Mouse (Mus musculus): Measurements from ENCODE around the gene Tufm. TPM values are rescaled to one million over a fixed set of nuclear protein-coding genes. Genes with fewer than 3 reads are reported as not detected.
A peak's percentile ranks its signal among the peaks of the same experiment; 100 is the strongest.

The Tufm gene
- 161 and 178 TPM in 2 replicates for polyA plus RNA-seq (2016; fragmentation: Nextera tagmentation; extraction: Ambion mirVana)

DNA sequence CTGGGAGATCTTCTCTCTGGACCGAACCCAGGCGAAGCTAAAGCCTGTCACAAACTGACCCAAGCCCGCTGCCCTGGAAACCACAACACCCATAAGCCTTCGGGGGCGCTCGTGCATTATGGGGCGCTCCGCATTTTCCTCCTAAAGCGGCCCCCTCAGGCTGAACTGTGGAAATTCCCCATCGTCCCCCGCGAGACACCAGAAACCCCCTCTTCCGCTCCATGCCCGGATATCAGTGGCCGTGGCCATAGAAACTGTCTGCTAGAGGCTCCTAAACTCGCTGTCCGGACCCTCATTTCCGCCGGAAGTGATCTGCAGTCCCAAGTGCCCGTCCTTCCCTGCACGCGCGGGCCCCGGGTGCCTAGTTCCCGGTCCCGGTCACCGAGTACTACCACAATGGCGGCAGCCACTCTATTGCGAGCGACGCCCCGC, at the start of gene Tufm:
Gene Tufm, plus strand, starts transcription at position 310 of the 432 bp plus-strand sequence.
- peak within 1 kb of the TSS; percentile 79 for H3K4me3 ChIP-seq
- H3K27me3 ChIP-seq (ENCODE audit: low read depth, poor library complexity, severe bottlenecking) = no peaks in the 10 kb centered on the region
- H3K9me3 ChIP-seq (replicated peaks) = no peaks in the 10 kb centered on the region
- under 1% methylated on average over 32 of the region's 32 CpGs for WGBS
- DNase-seq (ENCODE audit: low spot score) = peak; percentile 99
- peaks cover 24% of the 10 kb centered on the region for H3K4me1 ChIP-seq
- peaks cover 37% of the 10 kb centered on the region for H3K36me3 ChIP-seq
- peak within 1 kb of the TSS; percentile 85 for H3K27ac ChIP-seq (replicated peaks)

DNA sequence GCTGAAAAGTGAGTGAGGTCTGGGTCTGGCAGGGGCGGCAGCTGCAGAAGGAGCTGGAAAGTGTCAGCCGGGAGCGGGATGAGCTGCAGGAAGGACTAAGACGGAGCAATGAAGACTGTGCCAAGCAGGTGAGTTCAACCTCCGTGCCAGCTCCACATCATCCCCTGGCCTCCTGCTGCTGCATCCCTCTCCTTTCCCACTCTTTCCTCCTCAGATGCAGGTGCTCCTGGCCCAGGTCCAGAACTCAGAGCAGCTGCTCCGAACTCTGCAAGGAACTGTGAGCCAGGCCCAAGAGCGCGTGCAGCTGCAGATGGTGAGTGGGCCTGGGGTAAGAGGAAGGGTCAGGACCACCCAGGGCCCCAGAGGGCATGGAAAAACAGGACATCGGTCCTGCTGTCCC, 47.0 kb upstream of the Tufm start:
- Histone ChIP-seq H3K4me1 (no peaks in the 10 kb centered on the region), H3K27me3 (ENCODE audit: low read depth, poor library complexity, severe bottlenecking) (no peaks in the 10 kb centered on the region), H3K4me3 (no peak overlapping the region), H3K9me3 (replicated peaks) (no peaks in the 10 kb centered on the region), H3K27ac (replicated peaks) (no peak overlapping the region), H3K36me3 (peaks cover 40% of the 10 kb centered on the region)
- WGBS = 85% methylated on average over 9 of the region's 9 CpGs
- DNase-seq (ENCODE audit: low spot score) = no peak

GRCm38 (mm10) chr7:126443997-126444396, 43.2 kb upstream of the Tufm start:
- no peak overlapping the region for H3K27ac ChIP-seq (replicated peaks)
- no peak for DNase-seq (ENCODE audit: low spot score)
- no peak overlapping the region for H3K4me3 ChIP-seq
- WGBS = 93% methylated on average over 10 of the region's 10 CpGs
- H3K36me3 ChIP-seq = peaks cover 49% of the 10 kb centered on the region
- no peaks in the 10 kb centered on the region for H3K9me3 ChIP-seq (replicated peaks)
- no peaks in the 10 kb centered on the region for H3K4me1 ChIP-seq
- no peaks in the 10 kb centered on the region for H3K27me3 ChIP-seq (ENCODE audit: low read depth, poor library complexity, severe bottlenecking)

GRCm38 (mm10) chr7:126444536-126444935, 42.6 kb upstream of the Tufm start:
- DNase-seq (ENCODE audit: low spot score) = no peak
- no peak overlapping the region for H3K27ac ChIP-seq (replicated peaks)
- H3K27me3 ChIP-seq (ENCODE audit: low read depth, poor library complexity, severe bottlenecking) = no peaks in the 10 kb centered on the region
- H3K4me3 ChIP-seq = no peak overlapping the region
- peaks cover 49% of the 10 kb centered on the region for H3K36me3 ChIP-seq
- WGBS = 91% methylated on average over 9 of the region's 9 CpGs
- no peaks in the 10 kb centered on the region for H3K4me1 ChIP-seq
- H3K9me3 ChIP-seq (replicated peaks) = no peaks in the 10 kb centered on the region

GRCm38 (mm10) chr7:126445104-126445815, 41.9 kb upstream of the Tufm start:
- no peak for DNase-seq (ENCODE audit: low spot score)
- Histone ChIP-seq H3K36me3 (peaks cover 44% of the 10 kb centered on the region), H3K4me3 (no peak overlapping the region), H3K9me3 (replicated peaks) (no peaks in the 10 kb centered on the region), H3K4me1 (no peaks in the 10 kb centered on the region), H3K27ac (replicated peaks) (no peak overlapping the region), H3K27me3 (ENCODE audit: low read depth, poor library complexity, severe bottlenecking) (no peaks in the 10 kb centered on the region)
- WGBS = 93% methylated on average over 15 of the region's 15 CpGs

DNA sequence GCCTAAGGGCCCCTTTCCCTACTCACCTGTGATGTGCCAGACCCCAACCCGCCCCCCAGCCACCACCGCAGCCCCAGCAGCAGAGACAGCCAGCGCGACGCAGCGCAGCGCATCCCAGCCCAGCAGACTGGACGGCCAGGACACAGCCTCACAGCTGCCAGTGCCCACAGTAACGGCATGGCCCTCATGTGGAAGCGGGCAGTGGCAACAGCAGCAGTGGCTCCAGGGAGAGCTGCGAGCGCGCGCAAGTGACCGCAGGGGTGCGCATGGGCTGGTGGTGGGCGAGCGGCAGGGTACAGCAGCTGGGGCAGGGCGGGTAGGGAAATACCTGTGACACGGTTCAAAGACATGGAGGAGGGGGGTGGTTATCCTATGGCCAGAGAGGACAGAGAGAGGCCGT, 40.9 kb upstream of the Tufm start:
- Histone ChIP-seq H3K4me3 (no peak overlapping the region), H3K36me3 (peaks cover 41% of the 10 kb centered on the region)
- no peak for DNase-seq (ENCODE audit: low spot score)

DNA sequence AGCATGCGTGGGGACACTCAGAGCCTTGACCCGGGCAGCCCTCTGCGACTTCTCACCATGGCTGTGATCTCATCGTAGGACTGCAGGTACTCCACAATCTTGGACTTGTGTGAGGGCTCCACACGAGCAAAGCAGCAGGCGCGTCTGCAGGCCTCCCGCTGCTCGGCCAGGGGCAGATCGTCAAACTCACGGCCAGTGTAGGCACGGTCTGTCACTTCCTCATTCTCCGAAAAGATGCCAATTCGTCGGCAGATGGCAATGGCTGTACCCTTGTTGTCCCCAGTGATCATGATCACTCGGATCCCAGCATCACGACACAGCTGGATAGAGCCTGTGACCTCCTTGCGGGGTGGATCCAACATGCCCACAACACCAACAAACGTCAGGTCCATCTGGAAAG, 38.7 kb upstream of the Tufm start:
- H3K4me3 ChIP-seq = no peak overlapping the region
- no peak overlapping the region for H3K27ac ChIP-seq (replicated peaks)
- no peaks in the 10 kb centered on the region for H3K27me3 ChIP-seq (ENCODE audit: low read depth, poor library complexity, severe bottlenecking)
- peaks cover 33% of the 10 kb centered on the region for H3K36me3 ChIP-seq
- H3K4me1 ChIP-seq = no peaks in the 10 kb centered on the region
- no peaks in the 10 kb centered on the region for H3K9me3 ChIP-seq (replicated peaks)
- DNase-seq (ENCODE audit: low spot score) = no peak
- 93% methylated on average over 19 of the region's 19 CpGs for WGBS

More for the DNA sequence above, 40.9 kb upstream of the Tufm start:
- Histone ChIP-seq H3K9me3 (replicated peaks) (no peaks in the 10 kb centered on the region), H3K4me1 (no peaks in the 10 kb centered on the region), H3K27me3 (ENCODE audit: low read depth, poor library complexity, severe bottlenecking) (no peaks in the 10 kb centered on the region), H3K27ac (replicated peaks) (0 out of 2 replicates have a peak overlapping the region, but pooled peaks have one; percentile 17)
- WGBS = 92% methylated on average over 21 of the region's 21 CpGs

DNA sequence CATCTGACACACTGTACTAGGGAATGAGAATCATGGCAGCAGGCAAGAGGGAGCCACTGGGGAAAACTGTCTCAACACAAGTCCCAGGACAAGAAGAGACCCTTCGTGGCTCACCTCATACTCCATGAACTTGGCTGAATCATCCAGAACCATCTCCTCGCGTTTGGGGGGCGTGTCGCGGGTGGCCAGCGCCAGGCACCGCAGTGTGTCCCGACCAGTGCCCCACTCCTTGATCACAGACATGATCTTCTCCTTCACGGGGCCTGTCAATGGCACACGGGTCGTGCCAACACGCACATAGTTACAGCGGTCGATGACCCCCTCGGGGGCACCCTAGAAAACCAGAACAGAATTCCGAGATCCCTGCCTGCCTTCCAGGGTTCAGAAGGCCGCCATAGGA, 37.2 kb upstream of the Tufm start:
- peaks cover 22% of the 10 kb centered on the region for H3K36me3 ChIP-seq
- H3K27ac ChIP-seq (replicated peaks) = no peak overlapping the region
- WGBS = 94% methylated on average over 18 of the region's 18 CpGs
- H3K4me3 ChIP-seq = no peak overlapping the region
- no peaks in the 10 kb centered on the region for H3K27me3 ChIP-seq (ENCODE audit: low read depth, poor library complexity, severe bottlenecking)
- no peak for DNase-seq (ENCODE audit: low spot score)
- no peaks in the 10 kb centered on the region for H3K9me3 ChIP-seq (replicated peaks)
- no peaks in the 10 kb centered on the region for H3K4me1 ChIP-seq

DNA sequence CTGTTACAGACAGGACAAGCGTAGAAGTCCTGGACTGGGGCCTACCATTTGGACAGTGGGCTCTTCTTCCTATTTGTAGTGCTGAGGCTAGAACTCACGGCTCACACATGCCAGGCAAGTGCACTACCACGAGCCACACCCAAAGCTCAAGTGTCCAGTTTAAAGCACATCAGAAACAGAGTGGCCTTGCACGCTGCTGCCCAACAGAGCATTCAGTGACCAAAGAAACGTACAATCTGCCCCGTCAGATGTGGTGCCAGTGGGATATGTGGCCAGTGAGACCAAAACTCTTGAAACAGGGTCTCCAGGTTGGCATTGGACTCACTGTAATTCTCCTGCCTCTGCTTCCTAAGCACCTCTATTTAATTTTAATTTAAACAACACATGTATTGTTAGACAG, 36.5 kb upstream of the Tufm start:
- WGBS = 93% methylated on average over 6 of the region's 6 CpGs
- no peak for DNase-seq (ENCODE audit: low spot score)
- no peaks in the 10 kb centered on the region for H3K4me1 ChIP-seq

GRCm38 (mm10) chr7:126452244-126452643, 34.9 kb upstream of the Tufm start:
- H3K36me3 ChIP-seq = peaks cover 6% of the 10 kb centered on the region; the same call in 1 of the 2 replicates
- no peaks in the 10 kb centered on the region for H3K9me3 ChIP-seq (replicated peaks)
- H3K4me3 ChIP-seq = no peak overlapping the region
- H3K27ac ChIP-seq (replicated peaks) = no peak overlapping the region
- WGBS = 93% methylated on average over 3 of the region's 3 CpGs
- H3K4me1 ChIP-seq = no peaks in the 10 kb centered on the region
- no peaks in the 10 kb centered on the region for H3K27me3 ChIP-seq (ENCODE audit: low read depth, poor library complexity, severe bottlenecking)
- DNase-seq (ENCODE audit: low spot score) = no peak

More for the DNA sequence above, 36.5 kb upstream of the Tufm start:
- H3K27me3 ChIP-seq (ENCODE audit: low read depth, poor library complexity, severe bottlenecking) = no peaks in the 10 kb centered on the region
- no peak overlapping the region for H3K4me3 ChIP-seq
- H3K9me3 ChIP-seq (replicated peaks) = no peaks in the 10 kb centered on the region
- peaks cover 15% of the 10 kb centered on the region for H3K36me3 ChIP-seq
- H3K27ac ChIP-seq (replicated peaks) = no peak overlapping the region

- 82% methylated on average over 7 of the region's 7 CpGs for WGBS
- no peak for DNase-seq (ENCODE audit: low spot score)
- Histone ChIP-seq H3K27me3 (ENCODE audit: low read depth, poor library complexity, severe bottlenecking) (no peaks in the 10 kb centered on the region), H3K36me3 (0 out of 2 replicates have a peak, but pooled peaks cover under 1% of the 10 kb centered on the region), H3K9me3 (replicated peaks) (no peaks in the 10 kb centered on the region), H3K4me1 (no peaks in the 10 kb centered on the region), H3K4me3 (no peak overlapping the region), H3K27ac (replicated peaks) (no peak overlapping the region)
These were observed 33.3 kb upstream of the Tufm start for GRCm38 (mm10) chr7:126453861-126454260.

GRCm38 (mm10) chr7:126455242-126455641, 31.9 kb upstream of the Tufm start:
- no peak for DNase-seq (ENCODE audit: low spot score)
- WGBS = 69% methylated on average over 2 of the region's 2 CpGs

DNA sequence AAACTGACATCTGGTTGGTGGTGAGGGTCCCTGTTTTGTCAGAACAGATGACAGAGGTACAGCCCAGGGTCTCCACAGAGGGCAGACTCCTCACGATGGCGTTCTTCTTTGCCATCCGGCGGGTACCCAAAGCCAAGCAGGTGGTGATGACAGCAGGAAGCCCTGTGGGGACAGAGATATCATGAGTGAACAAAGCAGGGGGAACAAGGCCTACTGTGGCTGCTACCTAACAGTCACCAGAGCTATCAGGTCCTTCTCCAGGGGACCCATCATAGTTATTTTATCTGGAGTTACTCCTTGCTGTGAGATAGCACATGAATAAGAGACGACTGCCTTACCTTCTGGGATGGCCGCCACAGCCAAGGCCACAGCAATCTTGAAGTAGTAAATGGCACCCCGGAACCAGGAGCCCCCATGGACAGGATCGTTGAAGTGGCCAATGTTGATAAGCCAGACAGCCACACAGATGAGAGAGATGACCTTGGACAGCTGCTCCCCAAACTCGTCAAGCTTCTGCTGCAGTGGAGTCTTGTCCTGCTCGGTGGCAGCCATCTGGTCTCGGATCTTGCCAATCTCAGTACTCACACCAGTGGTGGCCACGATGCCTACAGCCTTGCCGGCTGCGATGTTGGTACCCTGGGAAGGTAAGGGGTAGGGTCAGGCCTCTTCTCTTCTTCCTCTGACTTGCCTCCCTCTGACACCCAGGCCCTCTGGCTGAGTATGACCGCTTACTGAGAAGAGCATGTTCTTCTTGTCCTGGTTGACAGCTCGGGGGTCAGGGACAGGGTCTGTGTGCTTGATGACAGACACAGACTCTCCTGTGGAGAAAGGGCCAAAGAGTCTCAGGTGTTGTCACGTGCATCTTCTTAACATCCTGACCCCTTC, 30.5 kb upstream of the Tufm start:
- no peaks in the 10 kb centered on the region for H3K36me3 ChIP-seq
- no peak overlapping the region for H3K27ac ChIP-seq (replicated peaks)
- no peak for DNase-seq (ENCODE audit: low spot score)
- 92% methylated on average over 17 of the region's 17 CpGs for WGBS
- H3K4me1 ChIP-seq = 0 out of 2 replicates have a peak, but pooled peaks cover 2% of the 10 kb centered on the region
- no peaks in the 10 kb centered on the region for H3K9me3 ChIP-seq (replicated peaks)
- H3K4me3 ChIP-seq = no peak overlapping the region
- no peaks in the 10 kb centered on the region for H3K27me3 ChIP-seq (ENCODE audit: low read depth, poor library complexity, severe bottlenecking)

More at GRCm38 (mm10) chr7:126455242-126455641, 31.9 kb upstream of the Tufm start:
- no peaks in the 10 kb centered on the region for H3K36me3 ChIP-seq
- H3K9me3 ChIP-seq (replicated peaks) = no peaks in the 10 kb centered on the region
- H3K27ac ChIP-seq (replicated peaks) = no peak overlapping the region
- H3K4me3 ChIP-seq = no peak overlapping the region
- H3K4me1 ChIP-seq = no peaks in the 10 kb centered on the region
- H3K27me3 ChIP-seq (ENCODE audit: low read depth, poor library complexity, severe bottlenecking) = no peaks in the 10 kb centered on the region
